Mouse (Mus musculus) MEL-GATA-1-ER (cell line): ENCODE results near the gene Phospho1.

Experiments
- DNase-seq: peaks from one replicate; pipeline ENCODE4 v3.0.0-alpha.2; 2012; ENCODE audit warnings: low read depth; ENCODE audit errors: extremely low read depth

Gene Phospho1

GRCm38 (mm10) chr11:95812224-95812623, 12.1 kb upstream of the Phospho1 start:
- no peak for DNase-seq

DNA sequence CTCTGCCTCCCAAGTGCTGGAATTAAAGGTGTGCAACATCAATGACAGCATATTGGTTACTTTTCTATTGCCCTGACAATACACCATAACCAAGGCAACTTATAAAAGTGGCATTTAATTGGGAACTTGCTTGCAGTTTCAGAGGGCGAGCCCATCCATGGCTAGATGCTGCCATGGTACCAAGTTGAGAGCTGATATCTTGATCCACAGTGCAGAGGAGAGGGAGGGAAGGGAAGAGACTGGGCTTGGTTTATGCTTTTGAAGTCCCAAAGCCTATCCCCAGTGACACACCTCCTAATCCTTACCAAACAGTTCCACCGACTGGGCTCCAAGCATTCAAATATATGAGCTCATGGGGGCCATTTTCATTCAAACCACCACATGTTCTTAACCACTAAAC, 10.2 kb upstream of the Phospho1 start:
- DNase-seq, result no peak

DNA sequence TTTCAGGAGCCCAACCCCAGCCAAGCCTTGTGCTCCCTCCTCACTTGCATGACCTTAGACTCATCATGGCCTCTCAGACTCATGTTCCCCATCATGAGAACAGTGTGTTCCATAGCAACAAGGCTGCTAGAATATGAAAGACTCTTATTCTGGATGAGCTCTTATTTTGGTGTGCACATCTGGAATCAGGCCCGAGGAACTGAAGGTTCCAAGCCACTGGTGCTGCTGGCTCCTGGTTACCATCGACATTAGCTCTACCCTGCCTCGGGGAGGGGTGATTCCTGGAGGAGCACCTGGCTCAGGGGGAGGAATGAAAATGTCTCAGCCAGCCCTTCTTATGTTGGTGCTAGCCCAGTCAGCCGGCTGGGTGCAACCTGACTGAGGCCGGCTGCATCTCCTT, 9.4 kb upstream of the Phospho1 start:
- no peak for DNase-seq

DNA sequence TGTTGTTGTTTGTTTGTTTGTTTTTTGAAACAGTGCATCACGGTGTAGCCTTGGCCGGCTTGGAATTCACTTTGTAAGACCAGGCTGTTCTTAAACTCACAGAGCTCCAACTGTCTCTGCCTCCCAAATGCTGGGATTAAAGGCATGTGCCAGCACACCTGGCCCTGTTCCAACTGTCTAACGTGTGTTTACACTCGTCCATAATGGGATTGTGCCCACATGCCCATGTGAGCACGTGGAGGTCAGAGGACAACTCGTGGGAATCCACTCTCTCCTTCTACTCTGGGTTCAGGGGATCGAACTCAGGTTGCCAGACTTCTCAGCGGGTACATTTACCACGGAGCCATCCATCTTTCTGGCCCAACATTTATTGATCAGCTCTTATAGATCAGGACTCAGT, 8.9 kb upstream of the Phospho1 start:
- no peak for DNase-seq

DNA sequence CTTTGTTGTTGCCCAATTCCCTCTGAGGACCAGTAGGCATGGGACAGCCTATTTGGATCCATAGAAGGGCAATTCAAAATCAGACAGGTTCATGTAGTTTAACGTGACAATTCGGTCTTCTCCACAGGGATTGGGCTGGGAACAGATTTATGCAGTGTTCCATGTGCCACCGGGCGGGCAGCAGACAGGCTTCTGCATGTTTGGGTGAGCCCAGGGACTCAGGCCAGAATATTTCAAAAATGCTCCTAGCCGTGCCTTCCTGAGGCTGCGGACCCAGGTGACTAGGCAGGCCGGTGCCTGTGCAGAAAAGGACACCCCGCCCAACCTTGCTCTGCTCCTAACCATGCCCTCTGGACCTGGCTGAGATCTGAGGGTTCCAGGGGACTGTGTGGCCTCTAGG, 5.2 kb upstream of the Phospho1 start:
- no peak for DNase-seq

DNA sequence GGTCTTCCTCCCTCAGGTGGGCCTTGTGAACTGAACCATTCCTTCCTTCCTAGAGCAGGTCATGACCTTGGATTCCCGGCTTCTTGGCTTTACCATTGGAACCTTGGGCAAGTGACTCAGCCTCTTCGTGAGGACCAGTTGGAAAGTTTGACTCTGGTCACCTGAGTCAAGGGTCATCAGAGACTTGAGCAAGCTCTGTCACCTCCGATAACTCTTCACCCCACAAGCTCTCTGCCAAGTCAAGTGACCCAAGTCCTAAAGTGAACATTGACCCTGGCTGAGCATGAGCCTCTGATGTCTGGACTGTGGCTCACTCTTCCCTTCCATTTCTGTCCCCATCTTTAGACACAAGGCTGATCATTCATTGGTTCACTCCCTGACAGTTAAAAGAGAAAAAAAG, 2.8 kb upstream of the Phospho1 start:
- no peak for DNase-seq

DNA sequence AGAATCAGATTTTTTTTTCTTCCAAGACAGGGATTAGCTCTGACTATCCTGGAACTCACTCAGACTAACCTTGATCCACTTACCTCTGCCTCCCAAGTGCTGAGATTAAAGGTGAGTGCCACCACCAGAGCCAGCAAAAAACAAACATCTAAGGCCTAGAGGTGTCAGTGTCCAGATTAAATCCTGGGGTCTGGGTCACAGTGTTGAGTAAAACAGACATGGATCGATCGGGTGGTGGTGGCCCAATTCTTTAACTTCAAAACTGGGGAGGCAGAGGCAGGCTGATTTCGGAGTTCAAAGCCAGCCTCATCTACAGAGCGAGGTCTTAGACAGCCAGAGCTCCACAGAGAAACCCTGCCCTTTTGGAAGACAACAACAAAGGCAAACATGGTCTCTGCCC, 1.9 kb upstream of the Phospho1 start:
- no peak for DNase-seq

DNA sequence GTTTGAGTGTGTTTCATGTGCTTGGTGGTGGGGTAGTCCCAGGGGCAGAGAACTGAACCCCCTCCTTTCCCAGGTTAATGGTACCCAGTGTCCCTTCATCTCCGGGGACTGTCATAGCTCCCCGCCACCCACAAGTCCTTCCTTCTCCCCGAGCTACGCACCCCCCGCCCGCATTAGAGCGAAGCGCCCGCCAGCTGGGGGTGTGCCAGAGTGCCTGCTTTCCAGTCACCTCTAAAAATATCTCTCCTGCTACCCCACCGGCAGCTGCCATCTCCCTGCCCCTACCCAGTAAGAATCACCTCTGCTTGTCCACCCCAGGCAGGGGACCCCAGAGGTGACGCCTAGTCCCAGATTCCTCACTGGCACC, 561 bp downstream of the Phospho1 start:
- DNase-seq, result no peak

- no peak for DNase-seq
Measured at GRCm38 (mm10) chr11:95825625-95826024, 1.3 kb downstream of the Phospho1 start.

GRCm38 (mm10) chr11:95826317-95827167, 2.2 kb downstream of the Phospho1 start:
- DNase-seq, result no peak

GRCm38 (mm10) chr11:95827168-95827447, 2.8 kb downstream of the Phospho1 start:
- no peak for DNase-seq

DNA sequence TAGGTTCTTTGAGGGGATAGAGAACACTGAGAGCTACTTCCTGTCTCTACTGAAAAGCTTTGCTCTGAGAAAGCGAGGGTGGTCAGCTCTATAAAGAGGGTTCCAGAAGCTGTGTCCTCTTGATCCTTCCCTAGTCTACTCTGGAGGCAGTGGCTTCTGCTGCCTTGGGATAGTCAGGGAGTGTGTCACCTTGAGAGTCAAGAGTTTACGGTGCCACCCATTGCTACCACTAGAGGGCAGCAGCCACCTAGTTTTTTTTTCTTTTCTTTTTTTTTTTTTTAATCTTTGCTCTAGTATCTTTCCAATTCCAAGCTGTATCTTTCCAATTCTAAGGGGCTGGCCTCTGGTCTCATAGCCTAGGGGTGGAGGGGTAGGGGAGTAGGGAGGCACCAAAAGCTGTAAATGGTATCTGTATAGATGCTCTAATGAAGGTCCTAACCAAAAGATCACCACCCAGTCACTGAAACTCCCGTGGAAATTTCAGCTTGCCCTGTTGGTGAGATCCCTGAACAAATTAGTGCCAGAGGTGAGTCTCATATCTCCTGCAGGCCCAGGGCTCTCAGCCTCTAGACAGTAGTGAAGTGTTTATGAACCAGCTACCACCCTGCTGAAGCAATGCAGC, 3.3 kb downstream of the Phospho1 start:
- DNase-seq, result no peak

DNA sequence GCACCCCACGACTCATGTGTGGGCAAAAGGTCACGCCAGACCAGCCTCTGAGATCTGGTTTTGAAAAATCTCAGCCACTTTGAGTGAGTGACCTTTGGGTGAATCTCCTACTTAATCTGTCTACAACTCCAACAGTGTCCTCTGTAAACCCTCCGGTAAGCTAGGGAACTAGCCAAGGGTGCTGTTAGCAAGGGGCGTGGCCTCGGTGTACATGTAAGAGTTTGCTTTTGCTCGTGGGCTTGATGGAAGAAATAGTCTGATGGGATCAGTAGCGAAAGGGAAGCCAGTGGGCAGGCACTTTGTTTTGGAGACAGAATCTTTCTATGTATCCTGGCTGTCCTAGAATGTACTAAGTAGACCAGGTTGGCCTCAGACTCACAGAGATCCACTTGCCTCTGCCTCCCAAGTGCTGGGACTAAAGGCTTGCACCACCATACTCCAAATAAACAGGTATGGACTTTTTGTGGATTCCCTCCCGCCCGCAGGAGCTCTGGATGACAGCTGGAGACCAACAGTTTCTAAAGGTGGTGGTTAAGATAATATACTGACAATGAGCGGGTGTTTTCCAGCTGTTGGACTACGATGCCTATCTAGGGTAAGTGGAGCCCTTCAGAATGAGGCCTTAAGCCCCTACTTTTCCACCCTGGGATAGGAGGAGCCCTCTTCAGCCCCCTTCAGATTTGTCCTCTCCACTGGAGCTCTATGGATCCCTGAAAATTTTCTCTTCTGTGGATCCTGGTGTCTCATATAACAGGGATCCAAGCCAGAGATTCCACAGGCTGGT, 4.1 kb downstream of the Phospho1 start:
- DNase-seq, result no peak

DNA sequence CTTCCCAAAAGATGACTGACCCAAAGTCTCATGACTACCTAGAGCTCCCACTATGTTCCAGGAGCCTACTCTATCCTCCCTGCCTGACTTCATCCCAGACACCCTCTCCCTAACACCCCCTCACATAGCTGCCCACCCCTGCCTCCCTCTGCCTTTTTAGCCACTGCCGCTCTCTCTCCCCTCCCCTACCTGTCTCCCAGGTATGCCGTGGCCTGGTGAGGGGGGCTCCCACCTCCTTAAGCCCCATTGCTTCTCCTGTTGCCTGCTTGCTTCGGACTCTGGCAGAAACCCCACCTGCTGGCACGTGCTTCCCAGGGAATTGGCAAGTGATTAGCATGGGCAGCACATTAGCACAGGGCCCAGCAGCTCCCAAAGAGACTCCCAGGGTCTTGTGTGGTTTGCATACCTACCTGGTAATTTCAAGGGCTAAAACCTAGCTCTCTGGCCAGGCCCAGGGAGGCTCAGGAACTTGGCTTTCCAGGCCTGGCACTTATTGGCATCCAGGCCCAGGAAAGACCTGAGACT, 5.3 kb downstream of the Phospho1 start:
- DNase-seq, result no peak

DNA sequence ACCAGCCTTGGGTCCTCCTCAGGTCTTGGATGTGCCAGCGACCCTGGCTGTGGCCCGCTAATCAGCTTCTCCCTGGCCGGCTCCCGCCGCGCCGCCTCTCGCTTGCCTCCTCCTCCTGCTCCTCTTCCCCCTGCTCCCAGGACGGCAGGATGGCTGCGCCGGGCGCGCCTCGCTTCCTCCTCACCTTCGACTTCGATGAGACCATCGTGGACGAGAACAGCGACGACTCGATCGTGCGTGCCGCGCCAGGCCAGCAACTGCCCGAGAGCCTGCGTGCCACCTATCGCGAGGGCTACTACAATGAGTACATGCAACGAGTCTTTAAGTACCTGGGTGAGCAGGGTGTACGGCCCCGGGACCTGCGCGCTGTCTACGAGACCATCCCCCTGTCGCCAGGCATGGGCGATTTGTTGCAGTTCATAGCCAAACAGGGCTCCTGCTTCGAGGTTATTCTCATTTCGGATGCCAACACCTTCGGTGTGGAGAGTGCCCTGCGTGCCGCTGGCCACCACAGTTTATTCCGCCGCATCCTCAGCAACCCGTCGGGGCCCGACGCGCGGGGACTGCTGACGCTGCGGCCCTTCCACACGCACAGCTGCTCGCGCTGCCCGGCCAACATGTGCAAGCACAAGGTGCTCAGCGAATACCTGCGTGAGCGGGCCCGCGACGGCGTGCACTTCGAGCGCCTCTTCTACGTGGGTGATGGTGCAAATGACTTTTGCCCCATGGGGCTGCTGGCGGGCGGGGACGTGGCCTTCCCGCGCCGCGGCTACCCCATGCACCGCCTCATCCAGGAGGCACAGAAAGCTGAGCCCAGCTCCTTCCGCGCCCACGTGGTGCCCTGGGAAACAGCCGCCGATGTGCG, 6.3 kb downstream of the Phospho1 start:
- no peak for DNase-seq

DNA sequence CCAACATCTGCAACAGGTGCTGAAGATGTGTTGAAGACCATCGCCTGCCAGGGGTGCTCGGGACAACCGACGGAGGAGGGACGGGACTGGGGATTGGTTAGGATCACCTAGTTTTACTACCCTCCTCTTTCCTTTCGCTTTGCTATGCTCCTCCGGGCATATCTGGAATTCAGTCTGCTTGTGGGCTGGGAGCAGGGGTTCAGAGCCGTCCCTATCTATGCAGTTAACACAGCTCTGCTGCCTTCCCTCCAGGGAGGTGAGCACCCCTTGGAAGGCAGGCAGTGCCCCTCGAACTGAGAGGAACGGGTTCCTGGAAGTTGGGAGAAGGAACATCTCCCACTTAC, 6.9 kb downstream of the Phospho1 start:
- no peak for DNase-seq

DNA sequence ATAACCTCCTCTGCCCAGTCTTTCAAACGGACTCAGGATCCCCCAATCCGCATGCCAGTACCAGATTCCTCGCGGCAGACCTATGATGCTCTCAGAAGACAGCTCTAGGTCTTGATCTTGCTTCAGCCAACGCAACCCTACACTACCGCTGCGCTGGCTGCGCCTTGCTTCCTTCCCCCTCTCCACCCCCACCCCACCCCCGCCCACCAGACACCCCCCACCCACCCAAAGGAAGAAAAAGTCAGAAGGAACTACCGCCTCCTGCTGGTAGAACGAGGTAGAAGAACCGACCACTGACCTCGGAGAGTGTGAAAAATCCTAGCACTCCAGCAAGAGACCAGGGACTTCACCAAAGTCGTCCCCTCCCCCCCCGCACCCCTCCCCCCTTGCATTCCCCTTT, 7.3 kb downstream of the Phospho1 start:
- no peak for DNase-seq

- no peak for DNase-seq
Measured at GRCm38 (mm10) chr11:95832129-95833005, 8.1 kb downstream of the Phospho1 start.

GRCm38 (mm10) chr11:95833006-95833570, 8.8 kb downstream of the Phospho1 start:
- no peak for DNase-seq

DNA sequence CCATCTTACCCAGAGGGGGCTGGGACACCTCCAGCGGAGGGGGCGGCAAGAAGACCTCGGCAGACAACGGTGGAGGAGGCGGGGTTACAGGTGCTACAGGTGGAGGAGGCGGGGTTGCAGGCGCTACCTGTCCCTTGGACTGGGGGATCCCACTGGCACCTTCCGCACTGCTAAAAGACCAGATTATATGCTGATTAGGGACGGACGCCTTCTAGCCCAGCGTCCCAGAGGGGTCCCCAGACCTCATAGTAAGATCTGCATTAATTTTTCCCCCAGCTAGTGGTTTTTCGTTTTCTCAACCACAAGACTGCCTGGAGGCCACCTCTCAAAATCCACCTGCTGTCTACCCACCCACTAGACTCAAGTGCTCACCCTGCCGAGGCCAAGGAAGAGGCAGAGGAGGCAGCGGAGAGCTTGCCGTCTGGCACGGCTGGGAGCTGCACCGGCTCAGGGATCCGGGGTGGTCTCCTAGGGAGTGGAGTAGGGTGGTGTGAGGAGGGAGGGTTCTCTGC, 9.4 kb downstream of the Phospho1 start:
- no peak for DNase-seq
